Mouse (Mus musculus) liver, postnatal 0 days (tissue): ENCODE results near the gene Tlk2.

Source experiments
- CTCF ChIP-seq: sonication (generic); IDR thresholded peaks from 2 replicates; pipeline ENCODE4 v1.5.1; 2016; ENCODE audit warnings: antibody characterized with exemption, low read depth
- EP300 ChIP-seq: IDR thresholded peaks from 2 replicates; pipeline ENCODE4 v1.6.1; 2016; ENCODE audit warnings: antibody characterized with exemption, low read depth, mild to moderate bottlenecking

- TF ChIP-seq EP300 (no peak), CTCF (no peak)
Observed at GRCm38 (mm10) chr11:105166780-105167179, 11.8 kb upstream of the Tlk2 start.
